In genomic region chr11:100391081-100391883, GRCm38 (mm10) we compare ENCODE assay signal across 1 mouse cellular context.
TF ChIP-seq lines count a peak whose summit lies in the region.

No protein-coding gene starts in this region.

TF ChIP-seq in ES-E14, 5 proteins besides CTCF, POLR2A, EP300 and RAD21 (continued from another document):
- no peak for TF ChIP-seq MAFK (IDR thresholded peaks at IDR 0.05; ENCODE audit: insufficient read depth, low read depth, low read length)
- TF ChIP-seq ZC3H11A (IDR thresholded peaks at IDR 0.05; ENCODE audit: borderline replicate concordance, low read depth, low read length): no peak
